Mouse (Mus musculus): ENCODE data around the gene Zswim8. TPM values are rescaled to one million over a fixed set of nuclear protein-coding genes. Genes with fewer than 3 reads are reported as not detected.

Zswim8 gene
- polyA plus RNA-seq (2012), result 35.2 and 38.9 TPM in 2 replicates

DNA sequence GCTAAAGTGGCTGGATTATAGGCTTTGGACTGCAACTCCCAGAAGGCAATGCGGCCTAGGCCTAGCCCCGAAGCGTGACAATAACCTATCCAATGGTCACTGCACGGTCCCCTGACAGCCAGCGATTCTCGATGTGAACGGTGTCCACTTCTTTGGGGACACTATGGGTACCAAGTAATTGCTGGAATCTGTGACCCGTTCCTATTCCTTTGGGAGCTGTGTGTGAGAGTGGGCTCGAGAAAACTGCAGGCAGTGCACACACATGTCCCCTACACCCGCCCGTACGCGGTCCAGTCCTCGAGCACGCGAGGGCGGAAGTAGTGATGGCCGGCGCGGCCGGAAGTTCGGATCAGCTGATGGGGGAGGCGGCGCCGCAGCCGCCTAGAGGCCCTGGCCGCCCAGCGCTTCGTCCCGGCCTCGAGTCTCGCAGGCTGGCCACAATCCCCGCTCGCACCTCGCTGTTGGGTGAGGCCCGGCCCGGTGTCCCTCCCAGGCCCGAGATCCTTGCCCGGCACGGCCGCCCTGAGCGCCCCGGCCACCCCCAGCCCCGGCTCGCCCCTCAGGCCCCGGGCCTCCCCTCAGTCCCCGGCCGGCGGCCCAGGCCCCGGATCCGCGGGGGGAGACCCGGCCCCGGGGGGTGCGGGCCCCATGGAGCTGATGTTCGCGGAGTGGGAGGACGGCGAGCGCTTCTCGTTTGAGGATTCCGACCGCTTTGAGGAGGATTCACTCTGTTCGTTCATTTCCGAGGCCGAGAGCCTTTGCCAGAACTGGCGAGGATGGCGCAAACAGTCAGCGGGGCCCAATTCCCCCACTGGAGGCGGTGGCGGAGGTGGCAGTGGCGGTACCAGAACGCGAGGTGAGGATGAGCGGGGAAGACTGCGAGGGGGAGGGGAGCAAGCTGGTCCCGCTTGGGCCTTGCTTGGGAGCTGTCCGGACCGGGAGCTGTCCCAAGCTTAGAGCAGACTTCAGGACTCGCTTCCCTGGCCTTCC lies at the start of gene Zswim8:
TSS of gene Zswim8 (plus strand) at position 352 of the 990 bp plus-strand sequence.
- TF ChIP-seq GATA1 (IDR thresholded peaks at IDR 0.05; ENCODE audit: low read length), result no peak

DNA sequence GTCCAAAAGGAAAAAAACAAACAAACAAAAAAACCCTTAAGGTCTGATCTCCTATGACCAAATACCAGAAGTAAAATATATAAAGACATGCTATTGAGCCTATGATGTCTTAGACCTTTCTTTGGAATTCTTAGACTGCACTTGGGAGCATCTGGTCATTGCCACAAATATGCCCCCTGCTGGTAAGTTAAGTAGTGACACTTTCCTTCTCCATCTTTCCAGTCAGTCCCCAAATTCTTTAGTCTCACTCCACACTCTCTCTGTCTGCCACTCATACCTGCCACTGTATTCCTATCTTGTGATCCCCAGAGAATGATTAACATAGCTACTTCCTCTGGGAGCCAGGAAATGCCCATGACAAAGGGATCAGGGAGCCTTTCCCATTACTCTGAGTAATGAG lies 49.0 kb upstream of the Zswim8 start:
- TF ChIP-seq GATA1 (IDR thresholded peaks at IDR 0.05; ENCODE audit: low read length), result no peak

DNA sequence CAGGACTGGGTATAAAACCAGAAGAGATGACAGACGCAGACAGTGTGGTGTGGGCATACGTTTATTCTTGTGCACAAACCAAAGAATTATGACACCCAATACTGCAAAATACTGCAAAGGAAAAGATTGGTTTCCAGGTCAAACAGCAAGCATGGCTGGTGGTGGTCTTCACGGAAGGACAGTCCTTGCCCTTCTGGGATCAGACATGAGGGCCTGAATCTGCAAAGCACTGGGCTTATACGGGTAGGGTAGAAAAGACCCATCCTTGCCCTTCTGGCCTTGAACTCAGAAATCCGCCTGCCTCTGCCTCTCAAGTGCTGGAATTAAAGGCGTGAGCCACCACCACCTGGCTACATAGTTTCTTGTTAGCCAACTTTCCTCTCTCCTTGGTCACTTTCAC lies 48.5 kb upstream of the Zswim8 start:
- TF ChIP-seq GATA1 (IDR thresholded peaks at IDR 0.05; ENCODE audit: low read length), result no peak

DNA sequence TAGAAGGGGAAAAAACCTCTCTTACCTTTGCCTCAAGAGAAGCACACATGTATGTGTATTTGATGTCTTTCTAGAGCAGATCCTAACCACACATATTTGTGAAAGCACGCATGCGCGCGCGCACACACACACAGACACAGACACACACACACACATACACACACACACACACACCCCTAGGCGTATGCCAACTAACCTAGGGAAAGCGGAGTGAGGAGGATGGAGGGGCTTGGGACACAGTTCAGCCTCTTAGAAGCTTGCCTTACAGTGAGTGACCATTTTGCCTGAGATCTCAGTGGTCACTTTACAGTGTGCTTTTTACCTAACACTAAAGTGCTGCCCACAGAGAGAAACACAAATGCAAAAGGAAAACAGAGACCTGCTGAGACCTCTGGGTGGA lies 47.7 kb upstream of the Zswim8 start:
- TF ChIP-seq GATA1 (IDR thresholded peaks at IDR 0.05; ENCODE audit: low read length), result no peak

DNA sequence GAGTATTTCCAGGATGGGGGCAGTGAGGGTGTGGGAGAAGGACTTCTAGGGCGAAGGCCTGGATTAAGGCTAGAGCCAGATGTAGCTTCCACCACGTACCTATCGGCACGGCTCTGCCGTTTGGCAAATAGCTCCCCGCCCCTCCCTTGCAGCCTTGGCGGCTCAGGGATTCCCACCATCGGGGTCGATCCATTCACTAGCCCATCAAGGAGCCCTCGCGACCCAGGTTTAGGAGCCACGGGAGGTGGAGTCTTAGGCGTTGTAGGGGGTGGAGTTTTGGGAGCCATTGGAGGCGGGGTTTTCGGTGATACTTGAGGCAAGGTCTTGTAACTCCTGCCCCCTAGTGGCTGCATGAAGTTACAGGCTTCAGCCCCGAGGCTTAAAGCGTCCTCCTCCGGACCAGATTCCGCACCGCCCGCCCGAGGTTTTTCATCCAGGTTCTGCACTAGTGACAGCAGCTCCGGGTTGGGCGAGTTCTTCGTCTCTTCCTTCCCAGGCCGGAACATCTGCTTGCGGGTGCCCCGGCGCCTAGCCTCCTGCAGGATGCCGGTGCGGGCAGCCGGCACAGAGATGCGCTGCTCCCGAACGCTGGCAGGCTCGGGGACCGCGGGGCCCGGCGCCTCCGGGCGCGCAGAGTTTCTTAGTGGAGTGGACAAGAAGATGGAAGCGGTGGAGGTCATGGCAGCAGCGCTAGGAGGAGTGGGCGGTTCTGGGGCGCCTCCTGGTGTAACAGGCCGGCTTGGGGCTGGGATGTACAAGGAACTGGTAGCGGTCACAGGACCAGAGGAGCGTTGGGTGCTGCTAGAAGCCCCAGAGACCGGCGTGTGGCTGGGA lies 46.3 kb upstream of the Zswim8 start:
- no peak for TF ChIP-seq GATA1 (IDR thresholded peaks at IDR 0.05; ENCODE audit: low read length)

DNA sequence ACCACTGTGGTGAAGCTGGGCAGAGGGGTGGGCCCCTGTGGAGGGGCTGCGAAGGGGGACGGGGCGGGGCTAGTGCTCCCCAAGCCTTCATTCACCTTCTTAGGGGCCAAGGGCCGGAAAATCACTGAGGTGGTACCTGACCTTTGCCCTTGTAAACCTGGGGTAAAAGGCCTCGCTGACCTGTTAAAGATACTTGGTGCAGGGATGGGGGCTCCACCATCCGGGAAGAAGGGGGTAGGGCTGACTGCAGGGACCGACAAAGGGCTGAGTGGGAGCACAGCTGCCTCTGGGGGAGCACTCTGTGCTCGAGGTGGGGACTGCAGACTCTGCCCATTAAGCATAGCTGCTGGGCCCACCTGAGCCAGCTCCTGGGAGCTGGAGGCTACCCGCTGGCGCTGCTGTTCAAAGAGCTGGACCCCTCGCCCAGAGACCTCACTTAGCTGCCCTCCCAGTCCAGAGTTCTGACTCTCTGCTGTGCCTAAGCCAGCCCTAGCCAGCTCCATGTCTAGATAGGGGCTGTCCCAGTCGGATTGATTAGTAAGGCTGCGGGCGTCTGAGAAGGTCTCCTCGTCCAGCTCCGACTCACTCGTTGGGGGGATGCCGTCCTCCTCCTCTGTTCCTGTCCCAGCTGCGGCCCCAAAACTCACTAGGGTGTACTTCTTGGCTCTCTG lies 45.6 kb upstream of the Zswim8 start:
- no peak for TF ChIP-seq GATA1 (IDR thresholded peaks at IDR 0.05; ENCODE audit: low read length)

DNA sequence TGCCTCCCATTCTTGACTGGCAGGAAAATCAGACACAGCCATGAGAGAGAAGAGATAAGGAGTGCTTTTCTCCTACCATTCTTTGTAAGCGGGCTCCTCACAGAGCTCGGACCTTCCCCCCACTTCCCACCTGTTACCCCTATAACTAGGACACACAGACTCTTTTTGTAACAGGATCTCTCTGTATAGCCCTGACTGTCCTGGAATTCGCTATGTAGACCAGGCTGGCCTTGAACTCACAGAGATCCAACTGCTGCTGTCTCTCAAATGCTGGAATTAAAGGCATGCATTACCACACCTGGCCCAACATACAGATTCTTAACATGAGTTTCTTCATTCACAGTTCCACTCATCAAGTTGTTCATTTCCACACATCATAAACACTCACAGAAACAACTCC lies 44.6 kb upstream of the Zswim8 start:
- no peak for TF ChIP-seq GATA1 (IDR thresholded peaks at IDR 0.05; ENCODE audit: low read length)

DNA sequence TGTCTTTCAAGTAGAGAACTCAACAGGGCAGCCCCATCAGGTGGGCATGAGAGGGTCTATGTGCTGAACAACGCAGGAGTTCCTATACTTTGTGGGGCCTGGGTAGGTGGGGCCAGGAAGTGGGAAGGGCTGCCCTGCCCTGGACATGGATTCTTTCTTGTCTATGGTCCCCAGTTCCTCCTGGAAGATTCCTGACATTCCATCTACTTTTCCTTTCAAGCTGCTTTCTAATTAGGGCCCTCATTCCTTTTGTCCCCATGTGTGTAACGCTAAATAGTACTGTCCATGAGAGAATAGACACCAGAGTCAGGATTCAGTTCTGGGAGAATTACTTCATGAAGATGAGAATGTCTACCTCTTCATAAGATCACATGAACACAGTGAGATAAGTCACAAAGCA lies 43.8 kb upstream of the Zswim8 start:
- no peak for TF ChIP-seq GATA1 (IDR thresholded peaks at IDR 0.05; ENCODE audit: low read length)

DNA sequence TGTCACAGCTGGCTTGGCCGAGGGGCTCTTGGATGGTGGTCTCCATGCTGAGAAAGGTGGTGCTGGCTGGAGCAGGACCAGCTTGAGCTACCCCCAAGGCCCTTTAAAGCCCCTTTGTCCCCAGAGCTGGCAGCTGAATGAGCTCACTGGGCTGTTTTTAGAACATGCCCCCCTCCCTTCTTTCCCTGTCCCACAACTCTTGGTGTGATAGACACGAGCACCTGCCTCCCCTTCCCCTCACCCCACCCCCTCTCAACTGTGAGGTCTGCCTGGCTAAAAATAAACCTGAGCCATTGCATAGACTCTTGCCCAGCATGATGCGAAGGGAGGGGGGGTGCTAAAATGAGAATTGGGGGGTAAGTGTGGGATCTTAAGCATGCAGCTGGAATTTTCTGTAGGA lies 42.9 kb upstream of the Zswim8 start:
- TF ChIP-seq GATA1 (IDR thresholded peaks at IDR 0.05; ENCODE audit: low read length), result no peak

DNA sequence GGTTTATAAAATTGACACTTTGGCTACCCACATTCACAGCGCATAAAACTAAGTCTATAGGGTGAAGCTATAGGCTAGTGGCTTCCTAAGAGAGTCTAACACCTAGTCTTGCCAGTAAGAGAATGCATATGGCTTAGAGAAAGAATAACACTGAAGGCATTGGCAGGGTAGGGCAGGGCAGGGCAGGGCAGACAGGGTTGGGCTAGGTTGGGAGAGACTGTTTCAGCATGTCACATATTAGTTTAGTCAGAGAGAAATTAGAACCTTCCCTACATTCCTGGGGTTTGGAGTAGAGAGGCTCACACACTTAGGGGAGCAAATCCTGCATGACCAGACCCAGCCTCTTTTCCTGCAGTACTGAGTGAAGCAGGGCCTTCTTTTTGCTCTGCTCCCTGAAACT lies 39.9 kb upstream of the Zswim8 start:
- TF ChIP-seq GATA1 (IDR thresholded peaks at IDR 0.05; ENCODE audit: low read length), result no peak

DNA sequence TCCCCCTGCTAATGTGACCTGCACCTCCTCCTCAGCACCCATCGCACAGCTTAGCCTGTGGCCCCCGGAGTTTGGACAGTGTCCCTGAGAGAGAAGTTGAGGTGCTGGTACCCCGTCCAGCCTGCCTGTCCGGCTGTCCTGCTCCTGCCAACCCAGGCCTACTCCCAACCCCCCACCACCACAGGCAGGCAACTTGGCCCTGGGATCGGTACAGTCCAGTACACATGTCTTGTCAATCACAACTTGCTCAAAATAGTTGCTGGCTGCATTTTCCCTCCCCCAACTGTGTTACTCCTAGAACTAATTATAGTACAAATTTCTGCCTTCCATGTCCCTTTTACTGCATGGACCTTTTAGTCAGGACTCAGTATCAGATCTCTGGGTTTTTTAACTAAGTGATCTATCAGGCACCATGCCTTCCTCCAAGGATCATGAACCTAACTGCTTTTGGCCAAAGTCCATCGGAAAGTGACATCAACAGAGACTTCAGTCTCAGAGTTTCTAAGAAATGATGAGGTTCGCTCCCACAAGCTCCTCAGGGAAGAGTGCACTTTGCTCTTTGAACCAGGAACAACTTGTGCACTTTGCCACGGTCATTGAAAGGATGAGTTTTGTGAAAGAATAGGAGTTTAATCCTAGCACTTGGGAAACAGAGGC lies 39.1 kb upstream of the Zswim8 start, which contains the start of gene Synpo2l:
TSS of gene Synpo2l (minus strand) at position 201 of the 657 bp plus-strand sequence.
- no peak for TF ChIP-seq GATA1 (IDR thresholded peaks at IDR 0.05; ENCODE audit: low read length)

DNA sequence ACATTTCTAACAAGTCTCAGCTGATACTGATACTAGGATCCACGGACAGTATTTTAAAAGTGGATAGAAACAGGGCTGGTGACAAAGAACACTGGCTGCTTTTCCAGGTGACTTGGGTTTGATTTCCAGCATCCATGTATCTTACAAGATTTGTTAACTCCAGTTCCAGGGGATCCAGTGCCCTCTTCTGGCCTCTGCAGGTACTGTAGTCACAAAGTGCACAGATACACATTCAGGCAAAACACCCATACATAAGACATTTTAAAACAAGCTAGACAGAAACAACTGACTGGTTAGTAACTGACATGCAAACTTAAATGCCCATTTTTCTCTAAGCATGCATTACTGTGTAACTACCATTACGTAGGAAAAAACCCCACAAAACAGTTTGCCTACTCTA lies 34.4 kb upstream of the Zswim8 start:
- no peak for TF ChIP-seq GATA1 (IDR thresholded peaks at IDR 0.05; ENCODE audit: low read length)

DNA sequence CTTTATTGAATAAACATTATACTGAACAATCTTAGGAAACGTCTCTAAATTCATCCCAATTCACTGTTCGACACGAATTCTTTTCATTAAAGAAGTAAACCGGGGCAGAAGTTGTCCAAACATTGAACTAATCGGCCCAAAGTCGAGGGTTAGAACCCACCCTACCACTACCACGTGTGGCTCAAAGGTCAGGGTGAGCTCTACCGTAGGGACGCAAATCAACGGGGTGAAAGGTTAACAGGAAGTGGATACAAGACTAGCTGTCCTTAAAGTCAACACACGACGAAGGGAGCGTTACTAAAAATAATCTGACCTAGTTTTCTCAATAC lies 33.7 kb upstream of the Zswim8 start:
- TF ChIP-seq GATA1 (IDR thresholded peaks at IDR 0.05; ENCODE audit: low read length), result no peak

DNA sequence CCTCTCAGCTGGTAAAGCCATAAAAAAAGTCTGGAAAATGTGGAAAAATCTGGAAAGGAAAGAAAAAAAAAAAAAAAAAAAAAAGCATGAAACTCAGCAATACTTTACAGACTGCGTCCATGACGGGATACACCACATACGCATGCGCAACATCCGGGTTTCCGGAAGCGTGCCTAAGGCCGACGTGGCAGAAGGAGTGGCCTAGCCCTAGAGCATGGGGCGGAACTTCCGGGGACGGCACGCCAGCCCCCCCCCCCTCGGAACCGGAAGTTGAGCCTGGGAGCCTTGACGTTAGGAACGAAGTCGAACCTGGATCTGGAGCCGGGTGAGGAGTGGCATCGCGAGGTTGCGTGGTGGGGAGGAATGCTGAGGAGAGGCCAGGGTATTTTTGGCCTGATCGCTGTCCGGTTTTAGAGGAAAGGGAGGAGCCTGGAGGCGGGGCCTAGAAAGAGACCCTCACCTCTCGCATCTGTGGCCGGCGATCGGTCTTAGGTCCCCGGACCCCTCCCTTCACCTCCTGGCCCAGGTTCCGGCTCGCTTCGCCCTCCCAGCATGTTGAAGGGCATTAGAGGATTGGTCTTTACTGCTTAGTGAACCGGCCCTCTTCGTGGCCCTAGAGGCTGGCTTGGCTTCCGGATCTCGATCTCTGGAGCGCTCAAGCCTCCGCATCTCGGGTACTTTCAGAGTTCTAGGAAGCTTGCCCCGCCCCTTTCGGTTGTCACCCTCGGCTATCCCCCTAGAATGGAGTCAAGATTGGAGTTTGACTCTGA lies 33.1 kb upstream of the Zswim8 start, which contains the start of gene Sec24c:
TSS of gene Sec24c (plus strand) at position 245 of the 770 bp plus-strand sequence.
- no peak for TF ChIP-seq GATA1 (IDR thresholded peaks at IDR 0.05; ENCODE audit: low read length)

Measured in G1E-ER4 (cell line).